Mouse (Mus musculus) G1E (cell line): ENCODE results near the gene C1qtnf5. TPM values are rescaled to one million over a fixed set of nuclear protein-coding genes. Genes with fewer than 3 reads are reported as not detected.

Experiments
- ATAC-seq: 2 replicates; pipeline ENCODE4 v1.8.0; 2016; ENCODE audit warnings: mild to moderate bottlenecking; ENCODE audit not compliant: insufficient number of reproducible peaks, poor library complexity, low FRiP score, severe bottlenecking; ENCODE audit errors: extremely low read depth
- DNase-seq: peaks from one replicate; pipeline ENCODE4 v3.0.0; 2012; ENCODE audit warnings: low spot score
- H3K27me3 ChIP-seq: 2 replicates; pipeline ENCODE4 v1.6.1; 2012; ENCODE audit warnings: mild to moderate bottlenecking, low read length, inconsistent platforms; ENCODE audit not compliant: insufficient read depth
- H3K36me3 ChIP-seq: replicated peaks from 2 replicates; pipeline ENCODE3; 2012; ENCODE audit warnings: mild to moderate bottlenecking, inconsistent platforms
- H3K4me1 ChIP-seq: 2 replicates; pipeline ENCODE4 v1.6.1; 2012; ENCODE audit warnings: low read depth, low read length, inconsistent platforms, mixed read lengths; ENCODE audit not compliant: insufficient read depth
- H3K4me3 ChIP-seq: 2 replicates; pipeline ENCODE4 v1.5.1; 2012; ENCODE audit warnings: low read depth, mild to moderate bottlenecking, inconsistent platforms, low read length, moderate library complexity, mixed read lengths
- H3K9me3 ChIP-seq: replicated peaks from 2 replicates; pipeline ENCODE4 v1.6.1; 2012; ENCODE audit warnings: inconsistent platforms
- CTCF ChIP-seq: IDR thresholded peaks from 2 replicates; pipeline ENCODE4 v1.5.1; 2012; ENCODE audit warnings: low read depth, low read length, inconsistent platforms, mixed read lengths
- GATA1 ChIP-seq: IDR thresholded peaks from 2 replicates; pipeline ENCODE4 v1.6.1; 2012; ENCODE audit warnings: borderline replicate concordance, low read length, inconsistent platforms, mixed read lengths
- GATA2 ChIP-seq: IDR thresholded peaks from 2 replicates; pipeline ENCODE4 v1.6.1; 2012; ENCODE audit warnings: low read depth, low read length, inconsistent platforms, borderline replicate concordance
- POLR2AphosphoS5 ChIP-seq: IDR thresholded peaks from 2 replicates; pipeline ENCODE4 v1.6.1; 2012; ENCODE audit warnings: low read depth, low read length, inconsistent platforms; ENCODE audit not compliant: insufficient replicate concordance
- TAL1 ChIP-seq: conservative IDR thresholded peaks from 2 replicates; pipeline ENCODE4 v1.6.1; 2012; ENCODE audit warnings: low read depth, low read length, inconsistent platforms, mixed read lengths
- polyA plus RNA-seq: library from polyadenylated mRNA; stranded (reverse); fragments of >175 nt; gene quantifications from 2 replicates; pipeline ENCODE4 v1.2.3, GENCODE M21; 2012
- total RNA-seq, 2 experiments: library from RNA; stranded (forward) in 1 of 2; stranded (reverse) in 1 of 2; fragments of 200-1000 nt in 1 of 2; fragments of >200 nt in 1 of 2; fragmentation: Nextera tagmentation in 1 of 2; gene quantifications; 2 replicates each; pipeline ENCODE4 v1.2.3; 2014 to 2017

Gene C1qtnf5
- total and polyA plus RNA-seq, 3 experiments: 0.21 TPM; not detected in 2

GRCm38 (mm10) chr9:44078136-44078797 is 28.8 kb upstream of the C1qtnf5 start:
- H3K4me1 ChIP-seq: peaks cover 22% of the 10 kb centered on the region
- H3K9me3 ChIP-seq: no peaks in the 10 kb centered on the region
- DNase-seq (no peak), ATAC-seq (no peak)
- H3K36me3 ChIP-seq: peaks cover 8% of the 10 kb centered on the region
- H3K4me3 ChIP-seq: no peak overlapping the region
- peaks cover 9% of the 10 kb centered on the region for H3K27me3 ChIP-seq
- TF ChIP-seq GATA1 (no peak), POLR2AphosphoS5 (no peak), GATA2 (no peak), TAL1 (no peak), CTCF (no peak)

- Histone ChIP-seq H3K4me1 (peaks cover 26% of the 10 kb centered on the region), H3K27me3 (peaks cover 15% of the 10 kb centered on the region), H3K36me3 (peaks cover 10% of the 10 kb centered on the region), H3K4me3 (no peak overlapping the region), H3K9me3 (no peaks in the 10 kb centered on the region)
- TF ChIP-seq TAL1: no peak
- DNase-seq (no peak), ATAC-seq (peak; percentile 24; the same call in 1 of the 2 replicates)
Measured at GRCm38 (mm10) chr9:44078955-44079756, 27.9 kb upstream of the C1qtnf5 start.

- Histone ChIP-seq H3K36me3 (peaks cover 10% of the 10 kb centered on the region), H3K27me3 (peaks cover 19% of the 10 kb centered on the region), H3K4me3 (no peak overlapping the region), H3K9me3 (no peaks in the 10 kb centered on the region), H3K4me1 (peaks cover 36% of the 10 kb centered on the region)
- TF ChIP-seq POLR2AphosphoS5: no peak
- TF ChIP-seq TAL1: no peak
- TF ChIP-seq CTCF: no peak
- ATAC-seq (no peak), DNase-seq (no peak)
Measured at GRCm38 (mm10) chr9:44079997-44080780, 26.9 kb upstream of the C1qtnf5 start.

- no peak for DNase-seq
- peaks cover 42% of the 10 kb centered on the region for H3K4me1 ChIP-seq
- H3K36me3 ChIP-seq: peaks cover 8% of the 10 kb centered on the region
- H3K9me3 ChIP-seq: no peaks in the 10 kb centered on the region
- peaks cover 25% of the 10 kb centered on the region for H3K27me3 ChIP-seq
- TF ChIP-seq TAL1: no peak
- no peak for TF ChIP-seq GATA2
- no peak for TF ChIP-seq CTCF
- no peak for TF ChIP-seq GATA1
- TF ChIP-seq POLR2AphosphoS5: no peak
- no peak for ATAC-seq
- no peak overlapping the region for H3K4me3 ChIP-seq
Measured at GRCm38 (mm10) chr9:44080953-44081352, 26.1 kb upstream of the C1qtnf5 start.

- H3K4me3 ChIP-seq: no peak overlapping the region
- ATAC-seq (no peak), DNase-seq (no peak)
- no peak for TF ChIP-seq CTCF
- no peak for TF ChIP-seq GATA1
- TF ChIP-seq POLR2AphosphoS5: no peak
- TF ChIP-seq GATA2: no peak
- no peak for TF ChIP-seq TAL1
- H3K36me3 ChIP-seq: peaks cover 7% of the 10 kb centered on the region
- H3K9me3 ChIP-seq: no peaks in the 10 kb centered on the region
- H3K4me1 ChIP-seq: peaks cover 45% of the 10 kb centered on the region
- peaks cover 29% of the 10 kb centered on the region for H3K27me3 ChIP-seq
Measured at GRCm38 (mm10) chr9:44081581-44081980, 25.5 kb upstream of the C1qtnf5 start.

GRCm38 (mm10) chr9:44082266-44082665 is 24.8 kb upstream of the C1qtnf5 start:
- H3K36me3 ChIP-seq: peaks cover 7% of the 10 kb centered on the region
- H3K27me3 ChIP-seq: peaks cover 29% of the 10 kb centered on the region
- TF ChIP-seq CTCF: no peak
- no peak for TF ChIP-seq TAL1
- no peak for TF ChIP-seq POLR2AphosphoS5
- ATAC-seq: no peak
- peaks cover 45% of the 10 kb centered on the region for H3K4me1 ChIP-seq
- H3K9me3 ChIP-seq: no peaks in the 10 kb centered on the region
- DNase-seq: no peak
- H3K4me3 ChIP-seq: no peak overlapping the region
